Comparison of ENCODE assay signal across 8 mouse cellular contexts in the genomic region with DNA sequence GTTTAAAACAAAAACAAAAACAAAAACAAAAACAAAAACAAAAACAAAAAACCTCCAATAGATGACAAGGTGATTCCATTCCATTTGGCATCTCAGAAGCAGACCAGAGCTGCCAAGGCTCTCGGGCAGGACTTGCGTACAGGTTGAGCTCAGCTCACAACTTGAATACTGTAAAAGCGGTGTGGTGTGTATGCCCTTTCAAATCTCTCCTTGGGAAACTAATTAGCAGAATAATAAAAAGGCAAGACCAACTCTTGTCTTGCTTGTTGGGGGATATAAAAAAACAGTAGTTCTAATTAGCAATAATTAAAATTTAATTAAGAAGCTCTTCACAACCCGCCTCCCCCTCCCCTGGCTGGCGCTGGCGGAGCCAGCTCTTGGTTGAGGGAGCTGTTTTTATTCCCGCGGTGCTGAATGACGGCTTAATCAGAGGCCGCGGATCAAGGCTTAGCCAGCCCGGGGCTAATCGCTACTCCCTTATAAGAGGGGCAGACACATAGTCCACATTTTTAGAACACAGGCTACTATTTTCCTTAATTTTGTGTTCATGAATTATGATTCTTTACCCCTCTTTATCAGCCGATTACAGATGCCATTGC. TPM values are rescaled to one million over a fixed set of nuclear protein-coding genes. Genes with fewer than 3 reads are reported as not detected.
DNase-seq lines count a peak whose midpoint lies in the region; ATAC-seq and TF ChIP-seq lines count a peak whose summit lies in the region.

No protein-coding gene starts in this region.

- H3K36me3 ChIP-seq in hindbrain, embryonic 15.5 days: no peaks in the 10 kb centered on the region
- H3K36me3 ChIP-seq in neural tube, embryonic 14.5 days (ENCODE audit: control insufficient read depth, insufficient read depth, low read length): no peaks in the 10 kb centered on the region
- H3K36me3 ChIP-seq in liver, embryonic 12.5 days: no peaks in the 10 kb centered on the region

- H3K9me3 ChIP-seq in hindbrain, embryonic 15.5 days: no peaks in the 10 kb centered on the region
- H3K9me3 ChIP-seq in neural tube, embryonic 14.5 days (ENCODE audit: control insufficient read depth, low read length): no peaks in the 10 kb centered on the region
- H3K9me3 ChIP-seq in liver, embryonic 12.5 days (replicated peaks): no peaks in the 10 kb centered on the region

- ATAC-seq in hindbrain, embryonic 15.5 days (ENCODE audit: low FRiP score, low read depth): 0 out of 2 replicates have a peak, but pooled peaks have one; percentile 68
- peak; percentile 80 for ATAC-seq in neural tube, embryonic 14.5 days (ENCODE audit: low read depth)
- ATAC-seq in liver, embryonic 12.5 days: no peak

- no peak overlapping the region for H3K27ac ChIP-seq in layer of hippocampus, adult 2 months
- H3K27ac ChIP-seq in hindbrain, embryonic 15.5 days (replicated peaks): no peak overlapping the region
- no peak overlapping the region for H3K27ac ChIP-seq in neural tube, embryonic 14.5 days (ENCODE audit: low read depth, low read length)
- no peak overlapping the region for H3K27ac ChIP-seq in liver, embryonic 12.5 days

- DNase-seq in layer of hippocampus, adult 2 months (ENCODE audit: low spot score in 2 of 2): peak; percentile 7 to 29
- DNase-seq in layer of hippocampus, adult 18-20 months (ENCODE audit: low spot score in 2 of 2): no peak
- peak; percentile 73 for DNase-seq in embryo, embryonic 11 days
- no peak for DNase-seq in lung, postnatal 36 days
- DNase-seq in heart, adult 18-20 months: no peak

- H3K27me3 ChIP-seq in hindbrain, embryonic 15.5 days: peaks cover 10% of the 10 kb centered on the region; the same call in 1 of the 2 replicates
- H3K27me3 ChIP-seq in neural tube, embryonic 14.5 days (ENCODE audit: control insufficient read depth, insufficient read depth, low read length): no peaks in the 10 kb centered on the region
- peaks cover 35% of the 10 kb centered on the region for H3K27me3 ChIP-seq in liver, embryonic 12.5 days (replicated peaks)

- H3K9ac ChIP-seq in hindbrain, embryonic 15.5 days: 0 out of 2 replicates have a peak overlapping the region, but pooled peaks have one; percentile 10
- H3K9ac ChIP-seq in neural tube, embryonic 14.5 days (replicated peaks; ENCODE audit: low read depth, low read length): no peak overlapping the region
- no peak overlapping the region for H3K9ac ChIP-seq in liver, embryonic 12.5 days

- peak overlapping the region; percentile 42 for H3K4me2 ChIP-seq in hindbrain, embryonic 15.5 days
- peak overlapping the region; percentile 6; the same call in 1 of the 2 replicates for H3K4me2 ChIP-seq in neural tube, embryonic 14.5 days (ENCODE audit: low read depth, low read length)
- H3K4me2 ChIP-seq in liver, embryonic 12.5 days: no peak overlapping the region

- no peak for TF ChIP-seq CTCF in layer of hippocampus, adult 2 months (conservative IDR thresholded peaks at IDR 0.05)

- peaks cover 20% of the 10 kb centered on the region for H3K4me1 ChIP-seq in hindbrain, embryonic 15.5 days (replicated peaks)
- 0 out of 2 replicates have a peak, but pooled peaks cover 9% of the 10 kb centered on the region for H3K4me1 ChIP-seq in neural tube, embryonic 14.5 days (ENCODE audit: control insufficient read depth, insufficient read depth, low read length)
- no peaks in the 10 kb centered on the region for H3K4me1 ChIP-seq in liver, embryonic 12.5 days

- H3K4me3 ChIP-seq in layer of hippocampus, adult 2 months: no peak overlapping the region
- no peak overlapping the region for H3K4me3 ChIP-seq in hindbrain, embryonic 15.5 days
- H3K4me3 ChIP-seq in neural tube, embryonic 14.5 days (ENCODE audit: low read depth, low read length): no peak overlapping the region
- H3K4me3 ChIP-seq in liver, embryonic 12.5 days: no peak overlapping the region

- WGBS in hindbrain, embryonic 15.5 days: 4% methylated on average over 14 of the region's 14 CpGs
- 3% methylated on average over 14 of the region's 14 CpGs for WGBS in neural tube, embryonic 14.5 days
- 13% methylated on average over 14 of the region's 14 CpGs for WGBS in liver, embryonic 12.5 days (ENCODE audit: insufficient replicate concordance)

RNA-seq across cellular contexts. Expression of a gene that starts 28.4 kb away (rescaled TPM):
- not detected for total RNA-seq in layer of hippocampus, adult 2 months (2021)
- total RNA-seq in layer of hippocampus, adult 18-20 months (2021): under 1 TPM in 1 of 2 experiments, not detected in 1; 0.20 TPM
- not detected in 2 replicates for polyA plus RNA-seq in hindbrain, embryonic 15.5 days (2015; fragmentation: Nextera tagmentation; extraction: Ambion mirVana)
- 0.16 TPM in 1 of 2 replicates, not detected in the other for polyA plus RNA-seq in neural tube, embryonic 14.5 days (2014; fragmentation: Nextera tagmentation; extraction: Ambion mirVana)
- polyA plus RNA-seq in liver, embryonic 12.5 days (2016; fragmentation: Nextera tagmentation; extraction: Ambion mirVana): not detected in 2 replicates
- total RNA-seq in heart, adult 18-20 months (2021): not detected

RNA-seq across cellular contexts. Expression of a gene that starts 44.2 kb away (rescaled TPM):
- 10 to 100 TPM; 28.1 to 42.5 TPM for total RNA-seq in layer of hippocampus, adult 2 months (2021)
- 10 to 100 TPM; 33.8 to 54.4 TPM for total RNA-seq in layer of hippocampus, adult 18-20 months (2021)
- 61.6 and 62.6 TPM in 2 replicates for polyA plus RNA-seq in hindbrain, embryonic 15.5 days (2015; fragmentation: Nextera tagmentation; extraction: Ambion mirVana)
- 61.9 and 62.7 TPM in 2 replicates for polyA plus RNA-seq in neural tube, embryonic 14.5 days (2014; fragmentation: Nextera tagmentation; extraction: Ambion mirVana)
- 14.5 and 15.7 TPM in 2 replicates for polyA plus RNA-seq in liver, embryonic 12.5 days (2016; fragmentation: Nextera tagmentation; extraction: Ambion mirVana)
- 10 to 100 TPM; 59.5 to 74.3 TPM for total RNA-seq in heart, adult 18-20 months (2021)

Comparison
In these comparisons a context has a peak if more than half of its experiments do, and no peak if none do; other contexts are left out.
1. DNase-seq: peak in layer of hippocampus, adult 2 months (2 of 2) and embryo, embryonic 11 days (single experiment); none in layer of hippocampus, adult 18-20 months (0 of 2), lung, postnatal 36 days (single experiment) and heart, adult 18-20 months (0 of 2).